Mouse (Mus musculus): ENCODE measurements around the gene Pde1a. TPM values are rescaled to one million over a fixed set of nuclear protein-coding genes. Genes with fewer than 3 reads are reported as not detected.
"Not testable (repeated sequence)": the region's sequence is repeated elsewhere in the genome, so short reads cannot be mapped to it uniquely, and the experiment has no call there.

Pde1a gene
- polyA plus RNA-seq, 1 experiment from 2014 or later: 9.0 TPM

DNA sequence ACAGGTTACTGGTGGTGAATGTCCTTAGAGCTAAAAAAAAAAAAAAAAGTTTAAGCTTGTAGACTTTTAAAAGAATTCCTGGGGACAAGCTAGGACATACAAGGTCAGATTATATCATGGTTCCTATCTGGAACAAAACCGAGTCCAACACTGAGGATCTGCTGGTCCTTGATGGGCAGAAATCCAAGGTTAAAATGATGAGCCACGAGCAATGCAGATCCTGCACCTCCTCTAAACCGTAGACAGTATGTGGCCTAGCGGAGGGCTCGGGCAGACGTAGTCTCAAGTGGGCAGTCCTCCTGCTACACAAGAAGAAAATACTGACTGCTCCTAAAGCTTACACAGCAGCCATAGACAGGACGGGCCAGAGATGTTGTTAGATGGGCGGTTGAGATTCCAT is 238.5 kb downstream of the Pde1a start:
- Histone ChIP-seq H3K36me3 (replicated peaks; ENCODE audit: control insufficient read depth, insufficient read depth) (no peaks in the 10 kb centered on the region), H3K4me2 (replicated peaks) (no peak overlapping the region), H3K9me3 (ENCODE audit: control insufficient read depth, low read length) (no peaks in the 10 kb centered on the region), H3K4me1 (replicated peaks; ENCODE audit: control insufficient read depth, insufficient read depth, low read length) (no peaks in the 10 kb centered on the region), H3K9ac (no peak overlapping the region), H3K27me3 (ENCODE audit: control insufficient read depth, insufficient read depth, low read length) (no peaks in the 10 kb centered on the region), H3K27ac (no peak overlapping the region), H3K4me3 (replicated peaks; ENCODE audit: low read length) (no peak overlapping the region)
- ATAC-seq (ENCODE audit: low FRiP score) (no peak), DNase-seq (ENCODE audit: low spot score) (no peak)
- WGBS: 89% methylated on average over 8 of the region's 8 CpGs

DNA sequence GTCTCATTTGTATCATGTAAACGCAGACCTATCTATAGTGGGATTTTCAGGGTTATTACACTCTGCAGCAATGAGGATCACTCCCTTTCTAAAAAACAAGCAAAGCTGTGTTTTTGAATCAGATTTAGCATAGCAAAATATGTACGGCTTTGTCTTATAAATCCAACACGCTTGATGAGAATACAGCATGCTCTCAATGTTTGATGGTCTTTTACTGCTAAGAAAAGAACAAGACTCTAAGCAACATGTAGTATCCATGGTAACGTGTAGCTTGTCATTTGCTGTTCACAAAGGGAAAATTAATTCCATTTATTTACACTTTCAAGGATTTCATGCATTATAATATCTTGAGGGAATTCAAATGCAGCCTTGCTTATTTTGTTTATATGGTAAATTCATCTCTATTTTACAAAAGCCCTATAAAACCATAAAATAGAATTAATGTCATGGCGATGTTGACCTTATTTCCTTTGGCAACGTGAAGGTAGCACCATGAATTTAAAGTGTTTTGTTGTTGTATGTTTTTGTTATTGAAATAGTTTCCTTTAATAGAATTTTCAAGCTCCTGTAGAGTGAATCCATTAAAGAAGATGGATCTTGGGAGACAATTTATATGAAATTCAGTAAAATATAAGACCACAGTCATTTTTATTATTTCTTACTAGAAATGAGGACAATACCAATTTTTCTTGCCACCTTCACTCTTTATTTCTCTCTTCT is 245.5 kb downstream of the Pde1a start:
- 58% methylated on average over 6 of the region's 6 CpGs for WGBS
- no peak overlapping the region for H3K9ac ChIP-seq
- no peak overlapping the region for H3K4me3 ChIP-seq (replicated peaks; ENCODE audit: low read length)
- H3K27me3 ChIP-seq (ENCODE audit: control insufficient read depth, insufficient read depth, low read length): no peaks in the 10 kb centered on the region
- H3K4me1 ChIP-seq (replicated peaks; ENCODE audit: control insufficient read depth, insufficient read depth, low read length): peaks cover 10% of the 10 kb centered on the region; the same call in 1 of the 2 replicates
- H3K27ac ChIP-seq: peak overlapping the region; percentile 49
- no peak overlapping the region for H3K4me2 ChIP-seq (replicated peaks)
- ATAC-seq (ENCODE audit: low FRiP score) (peak; percentile 75), DNase-seq (ENCODE audit: low spot score) (peak; percentile 27)
- no peaks in the 10 kb centered on the region for H3K9me3 ChIP-seq (ENCODE audit: control insufficient read depth, low read length)
- no peaks in the 10 kb centered on the region for H3K36me3 ChIP-seq (replicated peaks; ENCODE audit: control insufficient read depth, insufficient read depth)

DNA sequence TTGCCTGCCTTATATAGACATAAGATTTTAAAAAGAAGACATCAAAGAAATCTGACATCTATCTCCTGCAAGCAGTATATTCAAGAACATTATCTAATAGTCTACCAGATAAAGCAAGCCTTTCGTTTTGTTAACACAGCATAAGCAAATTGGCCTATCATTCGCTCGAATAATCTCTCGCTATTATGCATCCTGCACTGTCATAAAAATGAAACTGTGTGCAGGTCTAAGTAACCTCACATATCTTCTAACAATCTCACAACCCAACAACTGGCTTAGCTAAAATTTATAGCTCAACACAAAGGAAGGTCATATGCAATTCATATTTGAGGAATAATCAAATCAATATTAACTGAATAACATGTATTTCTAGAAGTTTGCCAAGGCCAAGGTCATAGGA is 246.0 kb downstream of the Pde1a start:
- peaks cover 10% of the 10 kb centered on the region; the same call in 1 of the 2 replicates for H3K4me1 ChIP-seq (replicated peaks; ENCODE audit: control insufficient read depth, insufficient read depth, low read length)
- H3K27ac ChIP-seq: peak overlapping the region; percentile 49; the same call in 1 of the 2 replicates
- H3K4me2 ChIP-seq (replicated peaks): no peak overlapping the region
- no peak overlapping the region for H3K4me3 ChIP-seq (replicated peaks; ENCODE audit: low read length)
- WGBS: 83% methylated on average over 4 of the region's 4 CpGs
- H3K36me3 ChIP-seq (replicated peaks; ENCODE audit: control insufficient read depth, insufficient read depth): no peaks in the 10 kb centered on the region
- no peak for DNase-seq (ENCODE audit: low spot score)
- no peaks in the 10 kb centered on the region for H3K27me3 ChIP-seq (ENCODE audit: control insufficient read depth, insufficient read depth, low read length)
- H3K9me3 ChIP-seq (ENCODE audit: control insufficient read depth, low read length): no peaks in the 10 kb centered on the region
- ATAC-seq (ENCODE audit: low FRiP score): no peak
- no peak overlapping the region for H3K9ac ChIP-seq

DNA sequence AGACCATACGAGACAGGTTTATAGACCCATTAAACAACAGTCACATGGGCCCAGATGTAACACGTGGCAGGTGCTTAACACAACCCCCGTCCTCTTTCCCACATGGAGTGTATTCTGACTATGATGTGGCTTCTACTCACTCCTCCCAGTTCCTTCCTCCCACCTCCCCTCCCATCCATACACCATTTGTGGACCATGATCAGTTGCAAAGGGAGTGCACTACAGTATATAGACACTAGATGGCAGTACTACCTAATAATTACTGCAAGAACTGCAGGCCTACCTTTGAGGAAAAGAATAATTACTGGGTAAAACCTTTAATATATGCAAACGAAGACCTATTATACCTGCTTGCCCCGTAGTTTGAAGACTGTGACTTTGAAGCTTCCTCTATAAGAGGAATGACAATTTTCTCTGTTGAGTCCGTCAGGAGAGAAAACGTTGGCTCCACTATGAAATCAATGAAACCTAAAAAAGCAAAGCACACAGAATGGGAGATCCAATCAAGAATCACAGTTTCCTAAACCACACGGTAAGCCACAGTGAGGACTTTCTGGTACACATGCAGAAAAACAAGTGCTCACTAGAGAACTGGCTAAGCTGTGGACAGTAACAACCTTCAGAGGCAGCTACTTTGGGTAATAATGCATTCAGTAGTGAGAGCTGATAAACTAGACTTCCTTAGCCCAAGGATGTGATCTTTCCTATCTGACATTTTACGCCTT is 263.8 kb downstream of the Pde1a start:
- Histone ChIP-seq H3K36me3 (replicated peaks; ENCODE audit: control insufficient read depth, insufficient read depth) (no peaks in the 10 kb centered on the region), H3K9me3 (ENCODE audit: control insufficient read depth, low read length) (no peaks in the 10 kb centered on the region), H3K27ac (no peak overlapping the region), H3K27me3 (ENCODE audit: control insufficient read depth, insufficient read depth, low read length) (no peaks in the 10 kb centered on the region), H3K4me2 (replicated peaks) (no peak overlapping the region), H3K9ac (no peak overlapping the region), H3K4me3 (replicated peaks; ENCODE audit: low read length) (no peak overlapping the region), H3K4me1 (replicated peaks; ENCODE audit: control insufficient read depth, insufficient read depth, low read length) (no peaks in the 10 kb centered on the region)
- ATAC-seq (ENCODE audit: low FRiP score) (peak; percentile 79), DNase-seq (ENCODE audit: low spot score) (peak; percentile 91)
- 44% methylated on average over 9 of the region's 9 CpGs for WGBS

DNA sequence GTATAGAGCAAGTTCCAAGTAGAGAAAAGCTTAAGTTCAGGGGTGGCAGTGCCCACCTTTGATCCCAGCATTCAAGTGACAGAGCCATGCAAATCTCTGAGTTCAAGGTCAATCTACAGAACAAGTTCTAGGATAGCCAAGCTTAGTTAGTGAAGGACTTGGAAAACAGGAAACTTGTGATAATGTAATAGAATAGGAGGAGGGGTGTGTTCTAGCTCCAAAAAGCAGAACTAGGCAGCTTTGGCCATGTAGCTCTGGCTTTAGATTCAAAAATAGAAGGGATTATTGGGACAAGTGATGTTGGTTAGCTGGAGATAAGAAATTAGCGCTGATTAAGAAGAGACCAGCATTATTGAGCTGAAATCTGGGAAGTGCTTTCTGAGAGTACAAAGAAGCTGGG is 272.4 kb downstream of the Pde1a start:
- WGBS: 92% methylated on average over 1 of the region's 1 CpGs
- H3K9ac ChIP-seq: no peak overlapping the region
- no peak overlapping the region for H3K4me3 ChIP-seq (replicated peaks; ENCODE audit: low read length)
- ATAC-seq (ENCODE audit: low FRiP score): no peak
- no peak overlapping the region for H3K4me2 ChIP-seq (replicated peaks)
- no peak overlapping the region for H3K27ac ChIP-seq
- H3K27me3 ChIP-seq (ENCODE audit: control insufficient read depth, insufficient read depth, low read length): no peaks in the 10 kb centered on the region
- H3K36me3 ChIP-seq (replicated peaks; ENCODE audit: control insufficient read depth, insufficient read depth): no peaks in the 10 kb centered on the region
- H3K9me3 ChIP-seq (ENCODE audit: control insufficient read depth, low read length): no peaks in the 10 kb centered on the region
- H3K4me1 ChIP-seq (replicated peaks; ENCODE audit: control insufficient read depth, insufficient read depth, low read length): no peaks in the 10 kb centered on the region
- no peak for DNase-seq (ENCODE audit: low spot score)

DNA sequence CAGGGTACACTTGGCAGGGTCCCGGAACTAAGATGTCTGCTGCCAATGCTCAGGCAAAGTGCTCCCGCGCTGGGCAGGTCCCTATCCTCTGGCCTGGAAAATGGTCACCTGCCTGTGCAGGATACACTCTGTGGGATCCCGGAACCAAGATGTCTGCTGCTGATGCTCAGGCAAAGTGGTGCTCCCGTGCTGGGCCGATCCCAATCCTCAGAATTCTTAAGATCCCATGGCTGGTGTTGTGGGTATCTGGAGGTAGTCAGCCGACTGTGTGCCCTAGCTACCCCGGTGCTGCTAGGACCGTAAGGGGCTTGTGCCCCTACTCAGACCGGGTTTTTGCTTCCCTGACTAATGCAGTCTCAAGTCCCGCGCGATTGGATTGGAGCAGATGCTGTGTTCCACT is 281.9 kb downstream of the Pde1a start:
- WGBS: 89% methylated on average over 13 of the region's 13 CpGs
- H3K4me3 ChIP-seq (replicated peaks; ENCODE audit: low read length); H3K9ac ChIP-seq; H3K4me1 ChIP-seq (replicated peaks; ENCODE audit: control insufficient read depth, insufficient read depth, low read length); DNase-seq (ENCODE audit: low spot score); H3K27ac ChIP-seq; H3K9me3 ChIP-seq (ENCODE audit: control insufficient read depth, low read length); H3K36me3 ChIP-seq (replicated peaks; ENCODE audit: control insufficient read depth, insufficient read depth); H3K4me2 ChIP-seq (replicated peaks); ATAC-seq (ENCODE audit: low FRiP score); H3K27me3 ChIP-seq (ENCODE audit: control insufficient read depth, insufficient read depth, low read length): not testable (repeated sequence)

DNA sequence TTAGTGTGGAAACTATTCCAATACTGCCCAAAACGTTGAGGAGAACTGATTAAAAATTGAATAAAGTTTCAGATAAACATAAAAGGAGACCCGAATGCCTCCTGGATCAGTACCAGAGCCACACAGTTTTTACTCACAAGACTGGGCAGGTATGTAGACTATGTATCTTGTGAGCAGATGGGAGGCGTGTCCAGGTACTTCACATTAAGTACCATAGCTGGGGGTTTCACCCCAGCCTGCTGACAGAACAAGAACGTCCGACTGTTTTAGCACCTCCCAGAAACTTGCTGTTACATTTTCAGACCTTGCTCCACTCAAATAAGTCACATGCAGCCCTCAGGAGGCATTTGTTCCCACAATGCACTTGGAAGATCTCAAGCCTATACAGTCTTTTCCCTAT is 289.7 kb downstream of the Pde1a start:
- no peaks in the 10 kb centered on the region for H3K4me1 ChIP-seq (replicated peaks; ENCODE audit: control insufficient read depth, insufficient read depth, low read length)
- H3K4me3 ChIP-seq (replicated peaks; ENCODE audit: low read length): no peak overlapping the region
- no peak for DNase-seq (ENCODE audit: low spot score)
- 79% methylated on average over 5 of the region's 5 CpGs for WGBS
- H3K36me3 ChIP-seq (replicated peaks; ENCODE audit: control insufficient read depth, insufficient read depth): no peaks in the 10 kb centered on the region
- no peak overlapping the region for H3K27ac ChIP-seq
- H3K9ac ChIP-seq: no peak overlapping the region
- H3K9me3 ChIP-seq (ENCODE audit: control insufficient read depth, low read length): no peaks in the 10 kb centered on the region
- H3K27me3 ChIP-seq (ENCODE audit: control insufficient read depth, insufficient read depth, low read length): no peaks in the 10 kb centered on the region
- H3K4me2 ChIP-seq (replicated peaks): no peak overlapping the region
- ATAC-seq (ENCODE audit: low FRiP score): no peak

DNA sequence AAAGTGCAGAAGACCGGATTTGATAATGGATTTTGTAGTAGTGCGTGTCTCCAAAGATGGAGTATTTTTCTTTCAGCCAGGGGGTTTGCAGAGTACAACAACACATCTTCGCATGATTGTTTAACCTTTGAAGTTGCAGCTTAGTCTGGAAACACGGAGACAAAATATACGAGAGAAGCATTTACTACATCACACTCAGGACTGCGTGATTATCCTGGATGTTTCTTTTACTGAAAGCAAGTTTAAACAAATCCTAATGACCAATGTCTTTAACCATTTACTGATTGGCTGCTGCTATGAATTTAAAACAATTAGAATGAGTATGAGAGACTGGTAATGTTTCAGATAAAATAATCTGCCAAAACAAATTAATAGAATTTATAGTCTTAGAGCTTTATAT is 290.2 kb downstream of the Pde1a start:
- Histone ChIP-seq H3K4me3 (replicated peaks; ENCODE audit: low read length) (no peak overlapping the region), H3K9me3 (ENCODE audit: control insufficient read depth, low read length) (no peaks in the 10 kb centered on the region), H3K9ac (no peak overlapping the region), H3K4me1 (replicated peaks; ENCODE audit: control insufficient read depth, insufficient read depth, low read length) (no peaks in the 10 kb centered on the region), H3K4me2 (replicated peaks) (no peak overlapping the region), H3K36me3 (replicated peaks; ENCODE audit: control insufficient read depth, insufficient read depth) (no peaks in the 10 kb centered on the region), H3K27me3 (ENCODE audit: control insufficient read depth, insufficient read depth, low read length) (no peaks in the 10 kb centered on the region), H3K27ac (no peak overlapping the region)
- 91% methylated on average over 6 of the region's 6 CpGs for WGBS
- ATAC-seq (ENCODE audit: low FRiP score) (no peak), DNase-seq (ENCODE audit: low spot score) (no peak)

DNA sequence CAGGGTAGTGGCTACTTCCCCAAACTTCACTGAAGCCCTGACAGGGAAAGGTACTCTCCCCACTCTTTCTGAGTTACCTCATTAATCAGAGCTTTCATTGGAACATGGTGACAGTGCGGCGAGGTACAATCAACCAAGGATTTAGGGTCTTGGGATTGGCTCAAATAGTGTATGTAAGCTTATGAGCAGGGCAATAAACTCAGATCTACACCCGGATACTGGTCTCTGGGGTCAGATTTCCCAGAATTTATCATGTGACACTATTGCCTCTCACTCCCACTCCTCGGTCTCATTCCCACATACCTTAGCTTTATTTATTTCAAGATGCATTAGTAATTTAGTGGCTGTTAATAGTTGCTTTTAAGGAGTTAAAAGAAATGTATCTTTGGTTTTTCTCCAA is 303.4 kb downstream of the Pde1a start:
- H3K9me3 ChIP-seq (ENCODE audit: control insufficient read depth, low read length): no peaks in the 10 kb centered on the region
- no peak for DNase-seq (ENCODE audit: low spot score)
- H3K9ac ChIP-seq: no peak overlapping the region
- H3K27me3 ChIP-seq (ENCODE audit: control insufficient read depth, insufficient read depth, low read length): no peaks in the 10 kb centered on the region
- H3K4me1 ChIP-seq (replicated peaks; ENCODE audit: control insufficient read depth, insufficient read depth, low read length): no peaks in the 10 kb centered on the region
- no peak overlapping the region for H3K4me3 ChIP-seq (replicated peaks; ENCODE audit: low read length)
- no peak for ATAC-seq (ENCODE audit: low FRiP score)
- WGBS: 89% methylated on average over 4 of the region's 4 CpGs
- H3K27ac ChIP-seq: no peak overlapping the region
- no peaks in the 10 kb centered on the region for H3K36me3 ChIP-seq (replicated peaks; ENCODE audit: control insufficient read depth, insufficient read depth)
- H3K4me2 ChIP-seq (replicated peaks): no peak overlapping the region
